Mouse (Mus musculus) CH12F3 (cell line): ENCODE results near the gene Prss44.
"Not testable (repeated sequence)": the region's sequence is repeated elsewhere in the genome, so short reads cannot be mapped to it uniquely, and the experiment has no call there.

Experiments
- in situ Hi-C: fragments of 300-500 bp; cut with MboI; formaldehyde crosslinking; loops from 2 replicates; pipeline ENCODE4 v1.14.3; 2020; ENCODE audit warnings: low sequenced_read_pairs

The Prss44 gene

GRCm38 (mm10) chr9:110813789-110814188 is at the start of gene Prss44:
TSS of gene Prss44 (plus strand) at chr9:110813994.
- in situ Hi-C loops: no loop called here

DNA sequence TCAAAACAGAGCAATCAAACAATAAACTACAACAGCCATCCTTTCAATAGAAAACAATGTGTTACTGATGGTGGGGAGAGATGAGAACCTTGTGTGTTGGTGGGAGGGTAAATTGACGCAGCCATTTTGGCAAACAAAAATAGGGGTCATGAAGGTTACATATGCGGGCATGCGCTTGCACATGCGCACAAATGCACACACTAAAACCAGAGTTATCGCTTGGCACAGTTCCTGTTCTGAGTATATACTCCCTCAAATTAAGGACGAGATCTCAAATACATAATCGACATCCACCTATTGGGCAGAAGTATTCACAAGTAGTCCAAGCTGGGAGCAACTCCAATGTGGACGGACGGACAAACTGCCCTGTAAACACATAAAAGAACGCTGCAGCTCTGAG is 41.5 kb upstream of the Prss44 start:
- in situ Hi-C loops: loop anchor here (10.0 kb wide), 1 partner anchor 58 kb away; no protein-coding TSS in a partner anchor

GRCm38 (mm10) chr9:110774403-110775268 is 39.2 kb upstream of the Prss44 start:
- in situ Hi-C loops: loop anchor here (10.0 kb wide), 1 partner anchor 60 kb away; no protein-coding TSS in a partner anchor

- in situ Hi-C loops: loop anchor here (10.0 kb wide), 1 partner anchor 61 kb away; no protein-coding TSS in a partner anchor
Measured at GRCm38 (mm10) chr9:110775269-110776022, 38.3 kb upstream of the Prss44 start.

DNA sequence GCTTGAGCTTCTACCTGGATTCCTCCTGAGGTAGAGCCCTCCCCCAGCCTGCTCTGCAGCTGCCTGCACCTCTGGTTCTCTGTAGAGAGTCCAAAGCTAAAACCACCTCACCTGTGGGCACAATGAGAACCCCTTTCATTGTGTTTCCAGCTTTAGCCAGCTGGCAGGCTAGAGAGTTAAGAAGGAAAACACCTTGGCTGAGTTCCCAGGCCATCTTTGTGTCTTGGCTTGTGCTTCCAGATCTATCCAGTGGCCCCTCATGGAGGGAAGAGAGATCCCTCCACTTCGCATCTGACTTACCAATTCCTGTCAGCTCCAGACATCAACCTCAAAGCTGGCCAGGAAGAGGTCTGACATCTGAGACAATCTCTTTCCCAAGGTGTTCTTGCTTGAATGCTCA is 35.7 kb upstream of the Prss44 start:
- in situ Hi-C loops: loop anchor here (10.0 kb wide), 1 partner anchor 63 kb away; no protein-coding TSS in a partner anchor

GRCm38 (mm10) chr9:110778559-110778958 is 35.2 kb upstream of the Prss44 start:
- in situ Hi-C loops: loop anchor here (10.0 kb wide), 1 partner anchor 64 kb away; no protein-coding TSS in a partner anchor

DNA sequence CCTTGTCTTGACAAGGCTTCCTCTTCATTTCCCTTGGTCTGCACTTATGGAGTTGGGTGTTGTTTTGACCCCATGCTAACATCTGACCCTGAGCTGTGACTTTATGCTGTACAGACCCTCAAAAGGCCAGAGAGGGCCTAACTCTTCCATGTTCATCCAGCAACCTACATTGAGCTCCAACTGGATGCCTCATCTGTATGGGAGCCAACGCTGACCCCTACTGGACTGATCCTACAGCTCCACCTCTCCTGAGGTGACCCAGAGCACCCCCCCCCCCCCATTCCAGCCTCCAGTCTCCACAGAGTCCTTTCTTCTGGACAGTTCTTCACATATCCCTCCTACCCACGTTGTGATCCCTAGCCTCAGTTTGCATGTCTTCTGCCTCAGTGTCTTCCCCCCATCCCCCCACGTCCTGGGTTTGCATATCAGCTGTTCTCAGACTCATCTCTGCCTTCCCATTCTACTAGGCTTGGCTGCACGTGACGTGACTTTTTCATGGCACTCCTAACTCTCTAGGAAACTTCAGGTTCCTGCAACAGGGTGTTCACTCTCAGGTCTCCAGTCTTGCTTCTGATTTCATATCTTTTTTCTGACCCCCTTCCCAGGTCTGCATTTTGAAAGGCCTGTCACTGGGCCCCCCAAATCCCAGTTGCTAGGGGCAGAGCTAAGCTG is 34.4 kb upstream of the Prss44 start:
- in situ Hi-C loops: loop anchor here (10.0 kb wide), 1 partner anchor 65 kb away; no protein-coding TSS in a partner anchor

GRCm38 (mm10) chr9:110781256-110781721 is 32.5 kb upstream of the Prss44 start:
- in situ Hi-C loops: no loop called here

DNA sequence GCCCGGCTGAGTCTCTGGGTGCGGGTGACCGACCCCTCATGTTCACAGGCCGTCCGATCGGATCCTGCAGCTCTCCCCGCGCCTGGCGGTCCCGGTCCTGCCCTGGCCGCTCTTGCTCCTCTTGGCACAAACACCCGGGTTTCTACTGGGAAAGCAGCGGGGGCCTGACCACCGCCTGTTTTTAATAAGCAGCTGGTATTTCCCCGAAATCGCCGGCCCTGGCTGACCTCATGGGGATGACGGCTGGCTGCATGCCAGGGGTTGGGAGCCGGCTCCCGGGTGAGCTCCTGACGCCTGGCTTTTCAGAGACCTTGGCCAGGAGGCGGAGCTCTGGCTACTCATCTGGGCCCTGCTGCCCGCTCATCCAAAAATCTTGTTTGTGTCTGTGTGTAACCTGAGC is 32.1 kb upstream of the Prss44 start:
- in situ Hi-C loops: no loop called here

- in situ Hi-C loops: no loop called here
Measured at GRCm38 (mm10) chr9:110783611-110784010, 30.2 kb upstream of the Prss44 start.

DNA sequence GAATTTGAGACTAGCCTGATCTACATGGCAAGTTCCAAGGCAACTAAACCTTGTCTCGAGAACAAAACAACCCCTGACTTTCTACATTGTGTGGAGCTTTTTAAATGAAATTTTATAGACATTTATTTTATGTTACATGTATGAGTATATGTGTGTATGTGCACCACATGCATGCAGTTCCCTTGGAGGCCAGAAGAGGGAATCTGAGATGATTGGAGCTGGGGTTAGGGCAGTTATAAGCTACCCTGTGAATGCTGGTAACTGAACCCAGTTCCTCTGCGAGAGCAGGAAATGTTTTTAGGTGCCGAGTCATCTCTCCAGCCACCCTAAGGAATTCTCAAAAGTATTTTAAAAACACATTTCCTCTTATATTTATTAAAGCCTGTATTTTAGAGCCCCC is 25.6 kb upstream of the Prss44 start:
- in situ Hi-C loops: no loop called here

DNA sequence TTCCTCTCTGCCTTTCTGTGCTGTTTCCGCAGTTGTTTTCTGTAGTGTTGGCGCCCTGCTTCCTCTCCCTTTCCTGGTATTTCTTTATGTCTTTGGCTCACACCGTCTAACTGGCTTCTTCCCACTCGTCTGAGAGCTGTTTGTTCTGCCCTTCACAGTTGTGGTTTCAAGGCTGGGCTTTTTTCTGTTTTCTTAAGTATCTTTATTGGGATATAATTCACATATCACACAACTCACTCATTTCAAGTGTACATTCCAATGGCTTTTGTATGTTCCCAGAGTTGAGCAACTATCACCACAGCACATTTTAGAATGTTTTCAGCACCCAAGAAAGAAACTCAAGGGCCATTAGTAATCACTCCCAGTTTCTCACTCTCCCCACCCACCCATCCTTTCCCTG is 23.3 kb upstream of the Prss44 start:
- in situ Hi-C loops: no loop called here

DNA sequence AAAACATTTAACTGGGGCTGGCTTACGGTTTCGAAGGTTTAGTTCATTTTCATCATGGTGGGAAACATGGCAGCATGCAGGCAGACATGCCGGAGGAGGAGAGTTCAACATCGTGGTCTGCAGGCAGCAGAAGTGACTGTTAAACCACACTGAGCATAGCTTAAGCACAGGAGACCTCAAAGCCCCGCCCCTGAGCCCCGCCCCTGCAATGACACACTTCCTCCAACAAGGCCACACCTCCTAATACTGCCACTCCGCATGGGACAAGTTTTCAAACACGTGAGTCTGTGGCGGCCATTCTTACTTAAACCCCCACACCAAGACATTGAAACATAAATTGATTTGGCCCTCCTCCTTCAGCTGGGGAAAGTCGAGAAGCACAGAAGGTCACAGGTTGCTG is 16.8 kb upstream of the Prss44 start:
- in situ Hi-C loops: no loop called here

GRCm38 (mm10) chr9:110797866-110798265 is 15.9 kb upstream of the Prss44 start, which contains the start of gene Prss42:
TSS of gene Prss42 (plus strand) at chr9:110798166.
- in situ Hi-C loops: no loop called here

DNA sequence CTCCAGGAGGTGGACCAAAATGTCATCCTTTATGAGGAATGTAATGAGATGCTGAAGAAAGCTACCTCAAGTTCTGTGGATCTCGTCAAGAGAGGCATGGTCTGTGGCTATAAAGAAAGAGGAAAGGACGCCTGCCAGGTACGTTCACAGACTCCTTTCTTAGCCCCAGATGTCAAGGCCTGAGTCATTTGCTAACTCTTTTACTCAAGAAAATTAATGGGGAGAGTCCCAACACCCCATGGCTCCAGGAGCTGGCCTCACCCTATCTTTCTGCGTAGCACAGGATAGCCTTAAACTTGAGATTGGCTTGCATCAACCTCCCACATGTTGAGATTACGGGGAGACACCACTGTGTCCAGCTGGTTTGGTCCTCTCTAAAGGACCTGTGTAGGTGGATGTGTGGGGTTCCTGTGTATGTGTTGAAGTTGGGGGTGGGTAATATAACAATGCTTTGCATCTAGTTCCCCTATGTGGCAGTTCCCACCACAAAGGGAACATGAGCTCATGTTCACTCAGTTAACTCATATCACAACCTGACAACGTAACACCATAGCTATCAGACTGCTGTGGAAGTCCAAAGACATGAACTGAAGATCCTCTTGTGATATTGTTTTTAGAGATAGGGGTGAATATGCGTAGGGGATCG is 12.8 kb upstream of the Prss44 start:
- in situ Hi-C loops: no loop called here

DNA sequence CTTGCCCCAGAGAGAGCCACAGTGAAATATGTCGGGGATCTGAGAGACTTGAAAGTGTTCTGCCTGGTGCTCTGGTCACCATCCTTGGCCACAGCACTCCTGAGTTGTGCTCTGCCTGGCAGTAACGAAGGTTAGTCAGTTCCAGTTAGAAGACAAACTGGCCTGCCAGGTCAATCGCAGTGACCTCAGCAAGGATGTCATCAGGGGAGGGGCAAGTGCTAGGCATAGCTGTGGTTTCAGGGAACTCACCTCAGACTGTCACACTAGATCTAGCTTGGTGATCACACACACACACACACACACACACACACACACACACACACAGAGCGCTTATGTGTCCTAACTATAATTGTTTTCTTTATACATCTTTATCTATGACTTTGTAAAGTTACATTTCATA is 10.5 kb upstream of the Prss44 start:
- in situ Hi-C loops: no loop called here

- in situ Hi-C loops: no loop called here
Measured at GRCm38 (mm10) chr9:110810051-110810450, 3.7 kb upstream of the Prss44 start.

GRCm38 (mm10) chr9:110820546-110820945 is 6.8 kb downstream of the Prss44 start:
- in situ Hi-C loops: not testable (repeated sequence)

GRCm38 (mm10) chr9:110821436-110821835 is 7.6 kb downstream of the Prss44 start:
- in situ Hi-C loops: no loop called here

DNA sequence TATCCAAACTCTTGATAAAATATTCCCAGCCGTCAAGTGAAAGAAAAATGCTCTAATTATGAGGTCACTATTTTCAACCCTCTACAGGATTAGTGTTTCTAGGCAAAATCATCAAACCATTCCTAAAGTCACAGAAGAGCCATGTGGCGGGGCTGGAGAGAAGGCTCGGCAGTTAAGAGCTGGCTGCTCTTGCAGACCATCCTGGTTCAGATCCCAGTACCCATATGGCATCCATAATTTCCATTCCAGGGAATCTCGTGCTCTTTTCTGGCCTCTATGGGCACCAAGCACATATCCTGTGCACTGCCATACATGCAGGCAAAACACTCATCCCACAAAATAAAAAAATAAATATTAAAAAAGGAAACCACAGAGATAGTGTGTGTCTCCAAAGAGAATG is 11.6 kb downstream of the Prss44 start:
- in situ Hi-C loops: no loop called here
